Mouse (Mus musculus): ENCODE data around the gene Cept1. TPM values are rescaled to one million over a fixed set of nuclear protein-coding genes. Genes with fewer than 3 reads are reported as not detected.
"Not testable (repeated sequence)": the region's sequence is repeated elsewhere in the genome, so short reads cannot be mapped to it uniquely, and the experiment has no call there.

Gene Cept1
- polyA plus RNA-seq (2016; fragmentation: Nextera tagmentation; extraction: Ambion mirVana) = 37.8 and 38.3 TPM in 2 replicates

DNA sequence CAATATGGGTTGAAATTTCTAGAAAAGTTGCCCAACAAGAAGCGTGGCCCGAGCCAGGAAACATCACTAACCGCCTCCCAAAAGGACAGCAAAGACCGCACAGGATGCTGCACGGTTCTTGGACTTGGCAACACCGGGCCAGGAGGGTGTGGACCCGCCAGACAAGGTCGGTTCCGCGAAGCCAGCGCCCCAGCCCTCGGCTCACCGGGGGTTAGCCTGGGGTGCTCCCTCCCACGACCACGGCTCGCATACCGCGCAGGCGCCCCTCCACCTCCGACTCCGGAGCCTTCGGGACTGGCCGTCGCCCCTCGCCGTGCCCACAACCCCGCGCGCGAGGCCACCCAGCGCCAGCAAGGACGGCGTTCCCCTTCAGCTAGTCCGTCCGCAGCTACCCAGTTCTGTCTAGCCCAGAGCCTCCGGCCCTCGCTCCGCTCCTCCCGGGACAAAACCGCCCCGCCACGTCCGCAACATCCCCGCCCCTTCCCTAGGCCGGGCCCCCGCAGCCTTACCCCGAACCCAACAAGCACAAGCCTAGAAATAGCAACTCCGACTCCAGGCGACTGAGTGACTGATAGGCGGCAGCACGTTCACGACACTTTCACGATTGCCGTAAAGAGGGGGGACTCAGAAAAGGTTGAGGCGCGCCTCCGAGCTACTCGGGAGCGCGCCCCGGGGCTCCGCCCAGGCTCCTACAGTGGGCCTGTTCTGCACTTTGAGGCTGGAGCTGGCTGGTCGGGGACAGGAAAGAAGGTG lies at the start of gene Cept1, which contains the start of gene Dram2:
Gene Cept1, minus strand, starts transcription at position 632 of the 753 bp plus-strand sequence.
Gene Dram2, plus strand, starts transcription at position 628 of the 753 bp plus-strand sequence.
- WGBS = under 1% methylated on average over 63 of the region's 63 CpGs
- Histone ChIP-seq H3K4me3 (peak within 1 kb of the TSS; percentile 80), H3K4me2 (replicated peaks) (peak within 1 kb of the TSS; percentile 70), H3K36me3 (no peaks in the 10 kb centered on the region), H3K4me1 (peaks cover 8% of the 10 kb centered on the region), H3K27me3 (replicated peaks) (no peaks in the 10 kb centered on the region), H3K9ac (peak within 1 kb of the TSS; percentile 83), H3K9me3 (no peaks in the 10 kb centered on the region), H3K27ac (peak within 1 kb of the TSS; percentile 86)
- ATAC-seq (ENCODE audit: low FRiP score, low read depth) = peak; percentile 98

DNA sequence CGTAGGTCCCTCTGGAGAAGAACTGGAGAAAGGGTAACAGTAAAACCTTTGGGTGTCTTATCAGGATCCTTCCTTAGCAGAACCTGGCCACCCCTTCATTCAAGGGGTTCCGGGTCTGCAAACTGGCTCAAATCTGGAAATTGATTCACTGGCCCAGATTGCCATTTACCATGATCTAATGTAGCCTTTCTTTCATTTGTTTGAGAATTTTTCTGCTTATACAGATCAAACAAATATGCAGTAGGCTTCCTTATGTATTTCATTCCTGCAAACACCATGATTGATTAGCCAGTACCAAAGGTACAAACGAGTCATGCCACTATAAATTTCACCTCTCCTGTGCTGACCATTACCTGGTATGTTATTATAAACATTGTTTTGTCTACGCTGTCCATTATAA lies 46.0 kb upstream of the Cept1 start:
- not testable (repeated sequence) for H3K9me3 ChIP-seq; H3K4me2 ChIP-seq (replicated peaks); H3K27ac ChIP-seq; H3K27me3 ChIP-seq (replicated peaks); ATAC-seq (ENCODE audit: low FRiP score, low read depth); H3K9ac ChIP-seq; H3K36me3 ChIP-seq; H3K4me3 ChIP-seq; H3K4me1 ChIP-seq
- 86% methylated on average over 4 of the region's 4 CpGs for whole genome bisulfite sequencing

DNA sequence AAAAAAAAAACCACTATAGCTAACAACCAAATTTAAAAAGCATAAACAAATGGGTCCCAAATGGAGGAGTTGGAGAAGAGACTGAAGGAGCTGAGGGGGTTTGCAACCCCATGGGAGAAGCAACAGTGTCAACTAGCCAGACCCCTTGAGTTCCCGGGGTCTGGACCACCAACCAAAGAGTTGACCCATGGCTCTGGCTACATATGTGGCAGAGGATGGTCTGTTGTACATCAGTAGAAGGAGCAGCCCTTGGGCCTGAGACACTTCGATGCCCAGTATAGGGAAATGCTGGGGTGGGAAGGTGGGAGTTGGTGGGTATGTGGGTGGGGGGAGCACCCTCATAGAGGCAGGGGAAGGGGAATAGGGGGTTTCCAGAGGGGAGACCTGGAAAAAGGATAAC lies 31.7 kb upstream of the Cept1 start:
- Histone ChIP-seq H3K9me3 (no peaks in the 10 kb centered on the region), H3K4me1 (no peaks in the 10 kb centered on the region), H3K4me3 (no peak overlapping the region), H3K27ac (no peak overlapping the region), H3K36me3 (no peaks in the 10 kb centered on the region), H3K9ac (no peak overlapping the region), H3K4me2 (replicated peaks) (no peak overlapping the region), H3K27me3 (replicated peaks) (no peaks in the 10 kb centered on the region)
- WGBS = 95% methylated on average over 2 of the region's 2 CpGs
- no peak for ATAC-seq (ENCODE audit: low FRiP score, low read depth)

DNA sequence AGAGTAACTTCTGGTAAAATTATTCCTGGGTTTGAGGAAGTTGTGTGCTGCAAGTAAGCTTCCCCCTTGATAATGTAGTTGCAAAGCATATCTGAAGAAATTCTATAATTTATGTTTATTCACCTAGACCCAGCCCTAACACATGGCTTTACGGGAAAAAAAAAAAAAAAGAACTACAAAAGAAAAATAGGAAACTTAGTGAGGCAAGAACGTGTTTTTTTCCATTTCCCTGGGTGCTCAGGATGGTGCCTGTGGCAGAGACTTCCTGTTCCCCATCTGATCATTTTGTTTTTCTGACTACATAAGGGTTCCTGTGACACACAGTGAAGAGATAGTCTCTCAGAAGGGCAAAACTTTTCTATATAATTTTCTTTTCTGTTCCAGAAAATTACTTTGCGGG lies 25.6 kb upstream of the Cept1 start:
- no peak for ATAC-seq (ENCODE audit: low FRiP score, low read depth)
- Histone ChIP-seq H3K4me3 (no peak overlapping the region), H3K4me1 (no peaks in the 10 kb centered on the region), H3K36me3 (peaks cover 8% of the 10 kb centered on the region; the same call in 1 of the 2 replicates), H3K4me2 (replicated peaks) (no peak overlapping the region), H3K27me3 (replicated peaks) (no peaks in the 10 kb centered on the region), H3K27ac (no peak overlapping the region), H3K9me3 (no peaks in the 10 kb centered on the region), H3K9ac (no peak overlapping the region)
- WGBS = 90% methylated on average over 3 of the region's 3 CpGs

DNA sequence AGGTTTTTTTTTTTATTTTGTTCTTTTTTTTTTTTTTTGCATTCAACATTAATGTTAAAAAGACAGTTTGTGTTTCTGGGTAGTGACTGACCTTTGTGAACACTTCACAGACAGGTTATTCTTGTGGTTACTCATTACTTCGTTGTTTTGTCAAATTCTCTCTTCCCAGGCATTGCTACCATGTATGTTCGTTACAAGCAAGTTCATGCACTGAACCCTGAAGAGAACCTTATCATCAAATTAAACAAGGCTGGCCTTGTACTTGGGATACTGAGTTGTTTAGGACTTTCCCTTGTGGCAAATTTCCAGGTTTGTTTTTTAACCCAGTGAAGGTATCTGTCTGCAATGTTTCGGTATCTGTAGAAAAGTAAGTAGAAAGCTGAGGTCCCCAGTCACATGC lies 18.3 kb upstream of the Cept1 start:
- Histone ChIP-seq H3K36me3 (peaks cover 12% of the 10 kb centered on the region; the same call in 1 of the 2 replicates), H3K4me1 (no peaks in the 10 kb centered on the region), H3K9me3 (no peaks in the 10 kb centered on the region), H3K9ac (no peak overlapping the region), H3K27ac (no peak overlapping the region), H3K4me2 (replicated peaks) (no peak overlapping the region), H3K4me3 (no peak overlapping the region), H3K27me3 (replicated peaks) (no peaks in the 10 kb centered on the region)
- WGBS = 91% methylated on average over 3 of the region's 3 CpGs
- no peak for ATAC-seq (ENCODE audit: low FRiP score, low read depth)

DNA sequence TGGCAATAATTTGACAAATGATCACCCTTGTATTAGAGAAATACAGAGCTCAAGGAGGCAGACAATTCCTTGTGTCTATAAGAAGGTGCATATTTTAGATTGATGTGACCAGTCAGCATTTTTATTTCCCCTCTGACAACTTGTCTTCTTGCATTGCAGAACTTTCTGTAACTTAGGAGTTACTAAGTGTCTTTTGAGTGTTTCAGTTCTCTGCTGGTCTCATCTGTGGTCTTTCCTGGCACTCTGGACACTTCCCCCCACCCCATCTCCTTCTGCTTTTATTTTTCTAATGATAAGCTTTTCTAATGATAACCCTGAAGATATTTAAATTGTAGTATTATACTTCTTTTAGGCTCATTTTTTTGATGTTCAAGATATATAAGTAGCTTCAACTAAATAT lies 10.7 kb upstream of the Cept1 start:
- no peak overlapping the region for H3K9ac ChIP-seq
- no peak overlapping the region for H3K4me3 ChIP-seq
- H3K36me3 ChIP-seq = peaks cover 26% of the 10 kb centered on the region
- no peaks in the 10 kb centered on the region for H3K27me3 ChIP-seq (replicated peaks)
- H3K4me2 ChIP-seq (replicated peaks) = no peak overlapping the region
- no peak for ATAC-seq (ENCODE audit: low FRiP score, low read depth)
- H3K27ac ChIP-seq = no peak overlapping the region
- no peaks in the 10 kb centered on the region for H3K4me1 ChIP-seq
- H3K9me3 ChIP-seq = no peaks in the 10 kb centered on the region

DNA sequence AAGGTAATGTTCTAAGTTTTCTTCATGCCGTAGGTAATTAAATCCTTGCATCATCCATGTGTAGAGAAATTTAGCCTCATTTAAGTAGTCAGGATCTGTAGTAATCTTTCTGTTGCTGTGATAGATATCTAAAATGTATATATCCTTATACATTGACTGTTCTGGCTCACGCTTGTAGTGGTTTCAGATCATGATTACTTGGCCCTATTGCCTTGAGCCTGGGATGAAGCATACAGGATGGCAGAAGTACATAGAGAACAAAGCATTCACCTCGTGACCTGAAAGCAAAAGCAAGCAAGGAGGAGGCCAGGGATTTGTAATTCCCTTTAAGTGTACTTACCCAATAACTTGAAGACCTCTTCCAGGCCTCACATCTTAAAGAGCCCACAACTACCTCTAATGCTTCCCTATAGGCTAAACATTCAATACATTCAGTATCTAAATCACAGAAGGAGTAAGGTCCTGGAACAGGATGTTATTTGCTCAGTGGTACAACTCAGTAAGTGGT lies 8.2 kb upstream of the Cept1 start:
- Histone ChIP-seq H3K27ac (no peak overlapping the region), H3K4me2 (replicated peaks) (no peak overlapping the region)
- 88% methylated on average over 3 of the region's 3 CpGs for WGBS

DNA sequence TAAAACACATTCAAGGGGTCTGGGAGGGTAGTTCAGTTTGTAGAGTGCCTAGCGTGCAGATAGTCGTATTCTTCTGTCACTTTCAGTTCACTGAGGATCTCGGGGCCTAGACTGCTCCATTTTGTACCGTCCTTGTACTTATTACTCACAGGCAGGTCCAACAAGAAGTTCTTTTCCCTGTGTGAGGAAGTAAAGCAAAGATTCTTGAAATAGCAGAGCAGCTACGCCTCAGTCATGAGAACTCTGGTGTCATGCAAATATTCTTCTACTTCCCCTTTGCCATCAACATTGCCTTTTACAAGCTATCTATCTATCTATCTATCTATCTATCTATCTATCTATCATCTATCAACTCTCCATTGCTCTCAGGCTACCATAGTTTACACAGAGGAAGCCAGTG lies 5.8 kb upstream of the Cept1 start:
- peaks cover 25% of the 10 kb centered on the region for H3K36me3 ChIP-seq
- H3K4me2 ChIP-seq (replicated peaks) = no peak overlapping the region
- H3K4me1 ChIP-seq = no peaks in the 10 kb centered on the region; the same call in 1 of the 2 replicates
- no peak for ATAC-seq (ENCODE audit: low FRiP score, low read depth)
- H3K27me3 ChIP-seq (replicated peaks) = no peaks in the 10 kb centered on the region
- no peaks in the 10 kb centered on the region for H3K9me3 ChIP-seq
- no peak overlapping the region for H3K4me3 ChIP-seq
- H3K27ac ChIP-seq = no peak overlapping the region
- WGBS = 95% methylated on average over 5 of the region's 5 CpGs
- no peak overlapping the region for H3K9ac ChIP-seq

More for the DNA sequence above, 8.2 kb upstream of the Cept1 start:
- Histone ChIP-seq H3K27me3 (replicated peaks) (no peaks in the 10 kb centered on the region), H3K36me3 (peaks cover 27% of the 10 kb centered on the region), H3K4me1 (no peaks in the 10 kb centered on the region), H3K9ac (no peak overlapping the region), H3K4me3 (no peak overlapping the region), H3K9me3 (no peaks in the 10 kb centered on the region)
- no peak for ATAC-seq (ENCODE audit: low FRiP score, low read depth)

DNA sequence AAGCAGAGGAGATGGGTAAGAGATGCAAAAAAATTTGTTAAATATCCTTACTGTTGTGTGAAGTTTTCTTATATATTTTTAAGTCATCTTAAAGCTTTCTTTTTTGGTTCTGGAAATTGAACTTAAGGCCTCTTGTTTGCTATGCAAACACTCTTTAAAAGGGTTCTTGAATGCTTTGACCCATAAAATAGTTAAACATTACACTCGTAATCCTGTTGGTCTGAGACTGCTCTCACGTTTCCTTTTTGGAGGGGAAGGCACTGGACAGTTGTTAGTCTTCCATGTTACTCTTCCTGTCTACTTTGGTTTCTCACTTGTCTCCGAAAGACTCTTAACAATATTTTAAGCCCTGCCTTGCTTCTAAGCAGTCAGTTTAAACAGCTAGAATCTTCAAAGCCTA lies 1.4 kb upstream of the Cept1 start:
- peaks cover 8% of the 10 kb centered on the region for H3K4me1 ChIP-seq
- no peak overlapping the region for H3K4me3 ChIP-seq
- H3K27ac ChIP-seq = no peak overlapping the region
- H3K27me3 ChIP-seq (replicated peaks) = no peaks in the 10 kb centered on the region
- 23% methylated on average over 3 of the region's 3 CpGs for WGBS
- no peak for ATAC-seq (ENCODE audit: low FRiP score, low read depth)
- H3K4me2 ChIP-seq (replicated peaks) = peak overlapping the region; percentile 38
- H3K9ac ChIP-seq = no peak overlapping the region
- 0 out of 2 replicates have a peak, but pooled peaks cover 5% of the 10 kb centered on the region for H3K36me3 ChIP-seq
- no peaks in the 10 kb centered on the region for H3K9me3 ChIP-seq

DNA sequence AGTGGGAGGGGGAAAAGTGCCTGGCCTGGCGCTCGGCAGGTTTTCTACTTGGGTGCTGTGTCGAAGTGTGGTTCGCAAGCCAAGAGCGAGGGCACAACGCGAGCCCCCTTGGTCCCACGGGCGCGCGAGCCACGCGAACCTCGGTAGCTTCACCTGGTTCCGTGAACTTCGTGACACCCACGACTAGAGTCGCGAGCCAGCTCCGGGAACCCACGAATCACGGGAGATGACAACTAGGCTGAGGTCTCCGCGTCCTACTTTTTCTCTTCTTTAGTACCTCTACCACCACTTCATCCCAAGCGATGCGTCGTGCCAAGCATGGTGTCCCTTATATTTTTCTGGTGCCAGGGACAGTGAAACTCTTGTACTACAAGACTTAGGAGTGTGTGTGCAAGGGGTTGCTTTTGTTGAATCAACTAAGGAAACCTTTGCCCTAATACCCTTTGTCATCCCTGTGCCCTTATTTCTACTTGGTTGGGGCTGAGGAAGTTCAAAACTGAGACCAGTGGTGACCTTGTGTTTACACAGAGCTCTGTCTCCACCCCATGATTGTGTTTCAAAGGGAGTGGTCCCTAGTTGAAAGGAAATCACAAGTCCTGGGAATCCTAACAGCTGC lies 430 bp upstream of the Cept1 start:
- under 1% methylated on average over 27 of the region's 27 CpGs for WGBS
- H3K27ac ChIP-seq = no peak overlapping the region
- ATAC-seq (ENCODE audit: low FRiP score, low read depth) = peak; percentile 54
- H3K4me3 ChIP-seq = peak overlapping the region; percentile 80
- no peaks in the 10 kb centered on the region for H3K36me3 ChIP-seq
- H3K9me3 ChIP-seq = no peaks in the 10 kb centered on the region
- peak overlapping the region; percentile 70 for H3K4me2 ChIP-seq (replicated peaks)
- H3K4me1 ChIP-seq = peaks cover 8% of the 10 kb centered on the region
- H3K27me3 ChIP-seq (replicated peaks) = no peaks in the 10 kb centered on the region
- H3K9ac ChIP-seq = peak overlapping the region; percentile 83

DNA sequence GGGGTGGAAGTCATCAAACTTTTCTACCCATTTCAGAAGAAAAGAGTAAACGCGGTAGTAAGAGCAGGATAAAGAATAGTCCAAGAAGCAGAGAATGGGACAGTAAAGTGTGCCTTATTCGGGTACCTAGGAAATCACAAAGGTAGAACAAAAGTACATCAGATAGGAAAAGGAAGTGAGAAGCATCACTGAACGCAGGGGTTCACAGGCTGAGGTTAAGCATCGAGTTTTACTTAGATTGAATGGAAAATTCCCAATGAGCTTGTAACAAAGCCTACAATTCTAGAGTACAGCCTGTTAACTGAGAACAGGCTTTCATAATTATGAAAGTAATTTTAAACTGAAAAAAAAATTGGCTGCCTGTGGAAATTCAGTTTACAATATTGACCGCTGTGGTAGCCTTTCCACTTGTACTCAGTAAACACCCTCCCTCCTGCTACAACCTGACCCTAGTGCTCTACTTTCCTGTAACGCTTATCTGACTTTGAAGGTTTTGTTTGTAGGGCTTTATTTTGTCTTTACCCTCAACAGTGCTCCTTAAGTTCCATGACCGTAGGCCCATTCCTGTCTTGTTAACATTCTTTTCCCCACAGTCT lies 2.8 kb downstream of the Cept1 start:
- H3K9me3 ChIP-seq = no peaks in the 10 kb centered on the region
- no peaks in the 10 kb centered on the region for H3K27me3 ChIP-seq (replicated peaks)
- peaks cover 8% of the 10 kb centered on the region for H3K4me1 ChIP-seq
- 92% methylated on average over 8 of the region's 8 CpGs for WGBS
- H3K4me3 ChIP-seq = no peak overlapping the region
- ATAC-seq (ENCODE audit: low FRiP score, low read depth) = no peak
- no peaks in the 10 kb centered on the region for H3K36me3 ChIP-seq
- no peak overlapping the region for H3K4me2 ChIP-seq (replicated peaks)
- no peak overlapping the region for H3K27ac ChIP-seq
- H3K9ac ChIP-seq = no peak overlapping the region

DNA sequence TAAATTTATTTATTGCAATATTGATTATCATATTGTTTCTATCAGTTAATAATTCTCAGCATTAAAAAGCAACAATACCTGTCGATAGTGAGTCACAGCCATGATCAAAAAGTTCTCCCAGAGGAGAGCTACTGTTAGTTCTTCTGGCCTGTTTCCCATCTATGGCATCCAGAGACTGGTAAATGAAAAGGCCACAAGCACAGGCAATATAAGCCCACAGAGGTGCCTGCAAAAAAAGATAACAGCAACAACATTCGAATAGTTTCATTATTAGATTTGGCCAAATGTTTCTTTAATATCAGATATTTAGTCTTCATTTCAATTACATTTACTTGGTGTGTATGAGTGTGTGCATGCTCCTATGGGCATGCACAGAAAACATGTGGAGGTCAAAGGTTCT lies 14.3 kb downstream of the Cept1 start:
- Histone ChIP-seq H3K9me3 (no peaks in the 10 kb centered on the region), H3K27me3 (replicated peaks) (no peaks in the 10 kb centered on the region), H3K4me3 (no peak overlapping the region), H3K4me2 (replicated peaks) (no peak overlapping the region), H3K36me3 (peaks cover 2% of the 10 kb centered on the region; the same call in 1 of the 2 replicates), H3K27ac (no peak overlapping the region), H3K9ac (no peak overlapping the region), H3K4me1 (no peaks in the 10 kb centered on the region)
- WGBS = 97% methylated on average over 2 of the region's 2 CpGs
- ATAC-seq (ENCODE audit: low FRiP score, low read depth) = no peak

All from neural tube, embryonic 12.5 days (tissue).